Mouse (Mus musculus) c-Kit-positive CD71-negative TER-119-negative erythroid progenitor cells, embryonic 14.5 days (primary cell): ENCODE data around the gene Aplp2.
"Not testable (repeated sequence)": the region's sequence is repeated elsewhere in the genome, so short reads cannot be mapped to it uniquely, and the experiment has no call there.

Source experiments
- DNase-seq: peaks from one replicate; pipeline ENCODE4 v3.0.0-alpha.2; 2013; ENCODE audit warnings: low read depth

Gene Aplp2

GRCm38 (mm10) chr9:31177692-31178091 is 33.9 kb downstream of the Aplp2 start:
- no peak for DNase-seq

GRCm38 (mm10) chr9:31176379-31177130 is 35.1 kb downstream of the Aplp2 start:
- DNase-seq = peak; percentile 19

GRCm38 (mm10) chr9:31175978-31176377 is 35.6 kb downstream of the Aplp2 start:
- DNase-seq = no peak

- DNase-seq = no peak
Measured at GRCm38 (mm10) chr9:31175346-31175745, 36.3 kb downstream of the Aplp2 start.

GRCm38 (mm10) chr9:31168356-31169093 is 43.1 kb downstream of the Aplp2 start:
- DNase-seq = no peak

- DNase-seq = no peak
Measured at GRCm38 (mm10) chr9:31167305-31167704, 44.3 kb downstream of the Aplp2 start.

- not testable (repeated sequence) for DNase-seq
Measured at GRCm38 (mm10) chr9:31165505-31165904, 46.1 kb downstream of the Aplp2 start.

- DNase-seq = no peak
Measured at GRCm38 (mm10) chr9:31163327-31163726, 48.3 kb downstream of the Aplp2 start.

- DNase-seq = no peak
Measured at GRCm38 (mm10) chr9:31162911-31163310, 48.7 kb downstream of the Aplp2 start.

- DNase-seq = peak; percentile 19
Measured at GRCm38 (mm10) chr9:31159910-31160309, 51.7 kb downstream of the Aplp2 start.

GRCm38 (mm10) chr9:31156594-31156993 is 55.0 kb downstream of the Aplp2 start:
- no peak for DNase-seq

- DNase-seq = no peak
Measured at GRCm38 (mm10) chr9:31151050-31151449, 60.6 kb downstream of the Aplp2 start.

- DNase-seq = no peak
Measured at GRCm38 (mm10) chr9:31148135-31148534, 63.5 kb downstream of the Aplp2 start.

- DNase-seq = no peak
Measured at GRCm38 (mm10) chr9:31145272-31145925, 66.2 kb downstream of the Aplp2 start.

GRCm38 (mm10) chr9:31142924-31143323 is 68.7 kb downstream of the Aplp2 start:
- no peak for DNase-seq

GRCm38 (mm10) chr9:31133131-31133530 is 78.5 kb downstream of the Aplp2 start:
- DNase-seq = no peak

- no peak for DNase-seq
Measured at GRCm38 (mm10) chr9:31131205-31131968, 80.2 kb downstream of the Aplp2 start, which contains the start of gene St14. Gene St14 (minus strand): TSS chr9:31131853.

GRCm38 (mm10) chr9:31130357-31131204 is 81.0 kb downstream of the Aplp2 start:
- no peak for DNase-seq

GRCm38 (mm10) chr9:31129956-31130355 is 81.7 kb downstream of the Aplp2 start:
- DNase-seq = no peak

- DNase-seq = no peak
Measured at GRCm38 (mm10) chr9:31127876-31128465, 83.6 kb downstream of the Aplp2 start.

- DNase-seq = no peak
Measured at GRCm38 (mm10) chr9:31126079-31126478, 85.5 kb downstream of the Aplp2 start.
